ENCODE assay signal across 19 mouse cellular contexts in genomic region chr16:78337226-78337625, GRCm38 (mm10). TPM values are rescaled to one million over a fixed set of nuclear protein-coding genes. Genes with fewer than 3 reads are reported as not detected.
A peak's percentile ranks its signal among the peaks of the same experiment; 100 is the strongest.
DNase-seq lines count a peak whose midpoint lies in the region; ATAC-seq and TF ChIP-seq lines count a peak whose summit lies in the region.
"Had no signal": no experiment of that assay in that cellular context is flagged by ENCODE, and none has a peak within 500 bp of the region (broad histone marks: within the 10 kb centered on the region; RNA-seq: fewer than 3 reads in every experiment).

No protein-coding gene starts in this region.

- H3K4me2 ChIP-seq in forebrain, embryonic 13.5 days = no peak overlapping the region
- H3K4me2 ChIP-seq in forebrain, embryonic 14.5 days (ENCODE audit: low read length) = no peak overlapping the region
- no peak overlapping the region for H3K4me2 ChIP-seq in kidney, postnatal 0 days (ENCODE audit: low read length)
- H3K4me2 ChIP-seq in neural tube, embryonic 12.5 days (replicated peaks) = no peak overlapping the region
- H3K4me2 ChIP-seq: hindbrain, embryonic 14.5 days; liver, embryonic 11.5 days; midbrain, embryonic 12.5 days; stomach, embryonic 15.5 days had no signal

- H3K4me3 ChIP-seq in forebrain, embryonic 13.5 days = no peak overlapping the region
- H3K4me3 ChIP-seq in forebrain, embryonic 14.5 days (ENCODE audit: low read depth, low read length) = no peak overlapping the region
- no peak overlapping the region for H3K4me3 ChIP-seq in kidney, postnatal 0 days (replicated peaks; ENCODE audit: low read depth, low read length)
- no peak overlapping the region for H3K4me3 ChIP-seq in neural tube, embryonic 12.5 days
- H3K4me3 ChIP-seq: layer of hippocampus, adult 2 months; limb, embryonic 10.5 days; midbrain, embryonic 12.5 days; stomach, embryonic 15.5 days had no signal

- no peaks in the 10 kb centered on the region for H3K27me3 ChIP-seq in forebrain, embryonic 13.5 days
- H3K27me3 ChIP-seq in forebrain, embryonic 14.5 days (replicated peaks; ENCODE audit: control insufficient read depth, insufficient read depth, low read length) = no peaks in the 10 kb centered on the region
- H3K27me3 ChIP-seq in kidney, postnatal 0 days (ENCODE audit: insufficient read depth, low read length) = no peaks in the 10 kb centered on the region
- H3K27me3 ChIP-seq in neural tube, embryonic 12.5 days (replicated peaks) = no peaks in the 10 kb centered on the region
- H3K27me3 ChIP-seq: midbrain, embryonic 12.5 days; stomach, embryonic 15.5 days had no signal

- H3K9ac ChIP-seq in forebrain, embryonic 13.5 days = no peak overlapping the region; the same call in 1 of the 2 replicates
- H3K9ac ChIP-seq in forebrain, embryonic 14.5 days (ENCODE audit: low read length) = no peak overlapping the region
- H3K9ac ChIP-seq in kidney, postnatal 0 days (ENCODE audit: low read depth, low read length) = no peak overlapping the region
- H3K9ac ChIP-seq in neural tube, embryonic 12.5 days = no peak overlapping the region
- H3K9ac ChIP-seq: hindbrain, embryonic 14.5 days; midbrain, embryonic 12.5 days; stomach, embryonic 15.5 days had no signal

- peaks cover 6% of the 10 kb centered on the region; the same call in 1 of the 2 replicates for H3K4me1 ChIP-seq in forebrain, embryonic 13.5 days
- H3K4me1 ChIP-seq in forebrain, embryonic 14.5 days (ENCODE audit: control insufficient read depth, insufficient read depth, low read length) = no peaks in the 10 kb centered on the region
- H3K4me1 ChIP-seq in kidney, postnatal 0 days (replicated peaks; ENCODE audit: insufficient read depth, low read length) = no peaks in the 10 kb centered on the region
- peaks cover 10% of the 10 kb centered on the region; the same call in 1 of the 2 replicates for H3K4me1 ChIP-seq in neural tube, embryonic 12.5 days

- H3K9me3 ChIP-seq in forebrain, embryonic 13.5 days (replicated peaks) = no peaks in the 10 kb centered on the region
- no peaks in the 10 kb centered on the region for H3K9me3 ChIP-seq in forebrain, embryonic 14.5 days (replicated peaks; ENCODE audit: control insufficient read depth, low read length)
- H3K9me3 ChIP-seq in kidney, postnatal 0 days (replicated peaks; ENCODE audit: low read length) = no peaks in the 10 kb centered on the region
- no peaks in the 10 kb centered on the region for H3K9me3 ChIP-seq in neural tube, embryonic 12.5 days
- H3K9me3 ChIP-seq: limb, embryonic 10.5 days; midbrain, embryonic 12.5 days; stomach, embryonic 15.5 days had no signal

- 74% methylated on average over 8 of the region's 8 CpGs for WGBS in forebrain, embryonic 13.5 days
- 69% methylated on average over 8 of the region's 8 CpGs for whole genome bisulfite sequencing in forebrain, embryonic 14.5 days
- 18% methylated on average over 8 of the region's 8 CpGs for WGBS in kidney, postnatal 0 days
- 34% methylated on average over 8 of the region's 8 CpGs for WGBS in neural tube, embryonic 12.5 days

- 0 out of 2 replicates have a peak, but pooled peaks have one; percentile 24 for ATAC-seq in forebrain, embryonic 13.5 days
- no peak for ATAC-seq in forebrain, embryonic 14.5 days
- 0 out of 2 replicates have a peak, but pooled peaks have one; percentile 71 for ATAC-seq in kidney, postnatal 0 days (replicated peaks; ENCODE audit: low FRiP score, low read depth)
- ATAC-seq in neural tube, embryonic 12.5 days (ENCODE audit: low FRiP score, low read depth) = peak; percentile 85

- no peak for DNase-seq in forebrain, embryonic 14.5 days (ENCODE audit: low spot score)
- DNase-seq in kidney, postnatal 0 days (ENCODE audit: low spot score) = peak; percentile 47
- DNase-seq in kidney, adult 11 months = no peak
- DNase-seq in adrenal gland, postnatal 14 days = peak; percentile 37
- no peak for DNase-seq in testis, postnatal 10 days (ENCODE audit: low spot score)
- DNase-seq: B cell, adult 2 months; cerebellum, postnatal 14 days; gastrocnemius, postnatal 10 days; kidney, adult 9 months; lung, adult 2 months had no signal

- H3K36me3 ChIP-seq in forebrain, embryonic 13.5 days (ENCODE audit: poor library complexity, severe bottlenecking) = peaks cover 65% of the 10 kb centered on the region
- H3K36me3 ChIP-seq in forebrain, embryonic 14.5 days (ENCODE audit: control insufficient read depth, insufficient read depth, low read length) = peaks cover 60% of the 10 kb centered on the region
- peaks cover 4% of the 10 kb centered on the region; the same call in 1 of the 2 replicates for H3K36me3 ChIP-seq in kidney, postnatal 0 days (ENCODE audit: insufficient read depth, low read length)
- peaks cover 39% of the 10 kb centered on the region for H3K36me3 ChIP-seq in neural tube, embryonic 12.5 days

- no peak overlapping the region for H3K27ac ChIP-seq in forebrain, embryonic 13.5 days
- no peak overlapping the region for H3K27ac ChIP-seq in forebrain, embryonic 14.5 days (ENCODE audit: low read depth, low read length)
- H3K27ac ChIP-seq in kidney, postnatal 0 days = no peak overlapping the region
- no peak overlapping the region for H3K27ac ChIP-seq in neural tube, embryonic 12.5 days
- H3K27ac ChIP-seq: hindbrain, embryonic 14.5 days; layer of hippocampus, adult 2 months; limb, embryonic 10.5 days; macrophage; midbrain, embryonic 12.5 days; stomach, embryonic 15.5 days had no signal

- TF ChIP-seq CTCF in kidney, postnatal 0 days (IDR thresholded peaks at IDR 0.05; ENCODE audit: low read depth) = no peak

RNA-seq across cellular contexts. Expression of gene Cxadr, which starts 35.9 kb away (rescaled TPM):
- 101 and 110 TPM in 2 replicates for polyA plus RNA-seq in forebrain, embryonic 13.5 days (2015; fragmentation: Nextera tagmentation; extraction: Ambion mirVana)
- polyA plus RNA-seq in forebrain, embryonic 14.5 days (2014; fragmentation: Nextera tagmentation; extraction: Ambion mirVana) = 105 and 122 TPM in 2 replicates
- 33.2 and 34.9 TPM in 2 replicates for polyA plus RNA-seq in kidney, postnatal 0 days (2015; fragmentation: Nextera tagmentation; extraction: Ambion mirVana)
- 14.6 and 17.2 TPM in 2 replicates for total RNA-seq in adrenal gland, postnatal 14 days (2021)
- polyA plus RNA-seq in neural tube, embryonic 12.5 days (2016; fragmentation: Nextera tagmentation; extraction: Ambion mirVana) = 85.4 and 89.0 TPM in 2 replicates
- polyA plus RNA-seq: macrophage had no signal

RNA-seq across cellular contexts. Expression of gene Btg3, which starts 39.8 kb away (rescaled TPM):
- 31.6 and 35.8 TPM in 2 replicates for polyA plus RNA-seq in forebrain, embryonic 13.5 days (2015; fragmentation: Nextera tagmentation; extraction: Ambion mirVana)
- polyA plus RNA-seq in forebrain, embryonic 14.5 days (2014; fragmentation: Nextera tagmentation; extraction: Ambion mirVana) = 22.5 and 23.9 TPM in 2 replicates
- 62.9 and 65.0 TPM in 2 replicates for polyA plus RNA-seq in kidney, postnatal 0 days (2015; fragmentation: Nextera tagmentation; extraction: Ambion mirVana)
- total RNA-seq in adrenal gland, postnatal 14 days (2021) = 29.6 and 38.2 TPM in 2 replicates
- polyA plus RNA-seq in neural tube, embryonic 12.5 days (2016; fragmentation: Nextera tagmentation; extraction: Ambion mirVana) = 35.8 and 37.6 TPM in 2 replicates

Comparison
In these comparisons a context has a peak if more than half of its experiments do, and no peak if none do; other contexts are left out.
1. DNase-seq: peak in kidney, postnatal 0 days (single experiment) and adrenal gland, postnatal 14 days (single experiment); none in forebrain, embryonic 14.5 days (single experiment), kidney, adult 11 months (single experiment) and testis, postnatal 10 days (single experiment).